Mouse (Mus musculus): ENCODE results near the gene Ccdc9.

GRCm38 (mm10) chr7:16261097-16261496 is 25.5 kb downstream of the Ccdc9 start:
- no peak for TF ChIP-seq POLR2A (IDR thresholded peaks at IDR 0.05; ENCODE audit: extremely low read depth, insufficient read depth, low read length)
- no peak for TF ChIP-seq CTCF (IDR thresholded peaks at IDR 0.05; ENCODE audit: low read depth, low read length)

Data from liver, adult 2 months (tissue).